Mouse (Mus musculus) thymus, adult 2 months (tissue): ENCODE measurements around the gene Fsd1. TPM values are rescaled to one million over a fixed set of nuclear protein-coding genes. Genes with fewer than 3 reads are reported as not detected.
A peak's percentile ranks its signal among the peaks of the same experiment; 100 is the strongest.

Experiments used
- DNase-seq: peaks from one replicate; pipeline ENCODE4 v3.0.0; 2021
- H3K27ac ChIP-seq: fragments of 200-500 bp; 2 replicates; pipeline ENCODE4 v1.5.1; 2012; ENCODE audit warnings: low read length, control low read depth; ENCODE audit not compliant: control insufficient read depth, insufficient read depth
- H3K27me3 ChIP-seq: fragments of 200-500 bp; 2 replicates; pipeline ENCODE4 v1.6.1; 2012; ENCODE audit warnings: mild to moderate bottlenecking, low read length, moderate library complexity, mixed read lengths; ENCODE audit not compliant: control insufficient read depth, insufficient read depth
- H3K36me3 ChIP-seq: fragments of 200-500 bp; 2 replicates; pipeline ENCODE4 v1.6.1; 2012; ENCODE audit warnings: mild to moderate bottlenecking, low read length, moderate library complexity; ENCODE audit not compliant: control insufficient read depth, insufficient read depth
- H3K4me1 ChIP-seq: fragments of 200-500 bp; replicated peaks from 2 replicates; pipeline ENCODE4 v1.6.1; 2012; ENCODE audit warnings: low read length; ENCODE audit not compliant: control insufficient read depth, insufficient read depth
- H3K4me3 ChIP-seq: fragments of 200-500 bp; 2 replicates; pipeline ENCODE4 v1.5.1; 2012; ENCODE audit warnings: mild to moderate bottlenecking, low read length, control low read depth, moderate library complexity; ENCODE audit not compliant: control insufficient read depth, insufficient read depth
- CTCF ChIP-seq: fragments of 200-500 bp; IDR thresholded peaks from 2 replicates; pipeline ENCODE4 v1.5.1; 2012; ENCODE audit warnings: mild to moderate bottlenecking, control low read depth, low read length, moderate library complexity, borderline replicate concordance; ENCODE audit not compliant: control insufficient read depth, poor library complexity, insufficient read depth; ENCODE audit errors: extremely low read depth
- POLR2A ChIP-seq: fragments of 200-500 bp; IDR thresholded peaks from 2 replicates; pipeline ENCODE4 v1.6.1; 2012; ENCODE audit warnings: mild to moderate bottlenecking, low read length, control low read depth, moderate library complexity; ENCODE audit not compliant: control insufficient read depth, poor library complexity, insufficient read depth; ENCODE audit errors: extremely low read depth
- WGBS: fragments of 180-500 bp; shearing (Covaris S2); methylation state at CpG from one replicate; pipeline ENCODE4 v1.1.7; 2018; 5-methylcytosine and 5-hydroxymethylcytosine counted together
- polyA plus RNA-seq: library from polyadenylated mRNA; depleted of rRNA; stranded (reverse); fragments of >200 nt; gene quantifications from 2 replicates; pipeline ENCODE4 v1.2.3, GENCODE M21; 2012

The Fsd1 gene
- polyA plus RNA-seq, 1 experiment, result 0.26 TPM

DNA sequence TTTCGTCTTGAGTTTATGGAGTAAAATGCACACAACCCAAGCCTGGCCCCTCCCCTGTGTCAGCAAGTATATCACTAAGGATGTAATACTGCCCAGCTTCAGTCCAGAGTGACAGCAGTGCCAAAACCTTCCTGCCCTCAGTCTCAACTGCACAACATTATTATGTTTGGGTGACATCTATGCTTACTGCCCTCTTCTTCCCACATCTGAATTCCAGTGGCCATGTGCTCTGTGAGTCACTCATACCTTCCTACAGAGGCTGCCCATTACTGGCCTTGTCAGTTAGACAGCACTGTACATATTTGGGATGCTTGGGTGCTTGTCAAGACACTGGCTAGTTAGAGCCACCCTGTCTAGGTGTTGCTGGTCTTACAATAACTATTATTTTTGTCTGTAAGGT, 40.0 kb downstream of the Fsd1 start:
- H3K27me3 ChIP-seq, result no peaks in the 10 kb centered on the region
- no peaks in the 10 kb centered on the region for H3K36me3 ChIP-seq
- H3K27ac ChIP-seq, result no peak overlapping the region
- peaks cover 60% of the 10 kb centered on the region for H3K4me1 ChIP-seq
- DNase-seq, result no peak
- 100% methylated on average over 1 of the region's 1 CpGs for WGBS
- TF ChIP-seq POLR2A, result no peak
- H3K4me3 ChIP-seq, result no peak overlapping the region

DNA sequence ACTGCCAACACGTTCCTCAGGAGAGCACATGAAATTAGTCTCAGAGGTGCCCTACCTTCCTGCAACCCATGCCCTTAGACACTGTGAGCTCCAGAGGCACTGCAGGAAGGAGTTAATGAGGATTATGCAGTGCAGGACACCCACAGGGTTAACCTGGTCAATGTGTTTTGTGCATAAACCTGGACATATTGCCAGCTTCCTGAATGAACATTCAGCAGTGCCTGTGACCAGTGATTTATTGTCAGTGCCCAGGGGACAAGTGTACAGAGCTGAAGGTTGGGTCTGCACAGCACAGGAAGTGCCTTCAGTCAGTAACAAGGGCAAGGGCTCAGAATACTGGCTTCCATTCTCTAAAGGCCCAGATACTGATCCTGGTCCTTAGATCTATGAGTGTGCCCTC, 40.6 kb downstream of the Fsd1 start:
- Histone ChIP-seq H3K27me3 (no peaks in the 10 kb centered on the region), H3K36me3 (no peaks in the 10 kb centered on the region), H3K27ac (no peak overlapping the region), H3K4me3 (no peak overlapping the region), H3K4me1 (peaks cover 59% of the 10 kb centered on the region)
- DNase-seq, result no peak
- 77% methylated on average over 1 of the region's 1 CpGs for WGBS
- TF ChIP-seq CTCF, result no peak
- TF ChIP-seq POLR2A, result no peak

DNA sequence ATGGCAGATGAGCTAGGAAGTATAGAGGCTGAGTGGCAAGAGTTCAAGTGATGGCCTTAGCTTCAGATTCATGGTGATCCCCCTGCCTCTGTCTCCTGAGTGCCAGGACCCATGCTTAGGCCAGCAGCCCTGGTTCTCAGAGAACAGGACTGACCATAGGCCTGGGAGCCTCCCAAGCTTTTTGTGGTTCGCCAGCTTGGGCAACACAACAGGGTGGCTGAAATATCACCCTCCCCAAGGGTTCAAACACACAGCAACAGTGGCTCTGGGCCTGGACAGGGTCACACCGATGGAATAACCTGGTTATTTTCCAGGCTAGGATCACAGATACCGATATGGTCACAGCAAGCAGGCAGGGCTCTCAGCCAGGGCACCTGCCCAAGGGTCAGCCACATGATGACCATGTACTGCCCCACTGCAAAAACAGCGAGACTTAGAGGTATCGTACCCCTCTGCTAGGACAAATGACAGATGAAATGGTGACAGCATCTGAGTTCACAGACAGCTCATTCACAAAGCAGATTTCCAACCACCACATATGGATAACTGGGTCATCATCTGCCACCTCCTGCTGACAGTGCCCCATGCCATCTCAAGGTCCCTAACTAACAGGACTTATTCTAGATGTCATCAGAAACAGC, 41.6 kb downstream of the Fsd1 start:
- Histone ChIP-seq H3K36me3 (no peaks in the 10 kb centered on the region), H3K27ac (no peak overlapping the region), H3K4me3 (no peak overlapping the region), H3K4me1 (peaks cover 58% of the 10 kb centered on the region), H3K27me3 (no peaks in the 10 kb centered on the region)
- no peak for TF ChIP-seq CTCF
- no peak for TF ChIP-seq POLR2A
- DNase-seq, result no peak
- WGBS, result 97% methylated on average over 5 of the region's 5 CpGs

DNA sequence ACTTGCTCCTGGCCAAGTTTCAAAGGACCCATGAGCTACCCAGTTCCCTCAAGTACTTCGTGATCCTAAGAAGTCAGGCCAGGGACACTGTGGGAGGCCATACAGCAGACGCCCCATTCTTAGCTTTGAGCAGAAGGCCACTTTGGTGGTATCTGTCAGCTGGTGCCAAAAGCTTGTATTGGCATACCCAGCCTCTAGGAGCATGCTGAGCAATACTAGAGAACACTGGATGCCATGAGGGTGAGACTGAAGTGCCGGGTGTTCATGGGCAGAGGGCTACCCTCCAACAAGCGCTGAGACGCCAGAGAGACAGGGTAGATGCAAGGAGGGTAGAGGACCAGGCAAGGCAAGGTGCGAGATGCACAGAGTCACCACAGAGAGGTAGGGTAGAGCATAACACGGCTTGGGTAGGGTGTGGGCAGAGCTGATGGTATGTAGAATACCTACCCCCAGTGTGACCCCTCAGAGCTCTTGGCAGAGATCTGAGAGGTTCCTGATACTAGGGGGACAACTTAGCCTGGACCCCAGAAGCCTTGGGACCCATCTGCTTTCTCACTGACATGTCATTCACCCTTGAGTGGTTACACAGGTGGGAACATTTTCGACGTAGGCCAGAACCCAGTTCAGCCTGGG, 44.0 kb downstream of the Fsd1 start:
- Histone ChIP-seq H3K4me3 (no peak overlapping the region), H3K27ac (peak overlapping the region; percentile 5; the same call in 1 of the 2 replicates)

GRCm38 (mm10) chr17:56030919-56031318, 44.6 kb downstream of the Fsd1 start:
- Histone ChIP-seq H3K4me3 (no peak overlapping the region), H3K4me1 (peaks cover 59% of the 10 kb centered on the region), H3K36me3 (no peaks in the 10 kb centered on the region), H3K27me3 (no peaks in the 10 kb centered on the region), H3K27ac (peak overlapping the region; percentile 5; the same call in 1 of the 2 replicates)
- peak; percentile 46 for DNase-seq
- WGBS, result 13% methylated on average over 5 of the region's 5 CpGs
- no peak for TF ChIP-seq POLR2A
- peak; percentile 20; the same call in 1 of the 2 replicates for TF ChIP-seq CTCF

More for the DNA sequence above, 44.0 kb downstream of the Fsd1 start:
- WGBS, result 68% methylated on average over 9 of the region's 9 CpGs
- TF ChIP-seq CTCF, result no peak
- TF ChIP-seq POLR2A, result no peak
- peaks cover 58% of the 10 kb centered on the region for H3K4me1 ChIP-seq
- no peak for DNase-seq
- H3K36me3 ChIP-seq, result no peaks in the 10 kb centered on the region
- H3K27me3 ChIP-seq, result no peaks in the 10 kb centered on the region

DNA sequence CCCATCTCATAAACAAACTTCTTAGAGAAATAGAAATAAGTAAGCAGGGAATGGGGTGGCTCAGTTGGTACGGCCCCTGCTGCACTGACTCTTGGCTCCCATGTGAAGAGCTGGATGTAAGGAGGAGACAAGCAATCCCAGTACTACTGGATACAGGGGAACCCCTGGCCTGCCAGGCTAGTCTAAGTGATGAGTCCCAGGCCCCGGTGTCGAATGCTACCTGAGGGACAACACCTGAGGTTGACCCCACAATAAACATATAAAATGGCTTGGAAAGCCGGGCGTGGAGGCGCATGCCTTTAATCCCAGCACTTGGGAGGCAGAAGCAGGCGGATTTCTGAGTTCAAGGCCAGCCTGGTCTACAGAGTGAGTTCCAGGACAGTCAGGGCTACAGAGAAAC, 45.1 kb downstream of the Fsd1 start:
- Histone ChIP-seq H3K27me3 (no peaks in the 10 kb centered on the region), H3K4me1 (peaks cover 59% of the 10 kb centered on the region), H3K27ac (0 out of 2 replicates have a peak overlapping the region, but pooled peaks have one; percentile 17), H3K4me3 (no peak overlapping the region), H3K36me3 (no peaks in the 10 kb centered on the region)
- WGBS, result 89% methylated on average over 7 of the region's 7 CpGs
- DNase-seq, result no peak
- TF ChIP-seq CTCF (no peak), POLR2A (no peak)
